Mouse (Mus musculus): ENCODE measurements around the gene Me3.
"Not testable (repeated sequence)": the region's sequence is repeated elsewhere in the genome, so short reads cannot be mapped to it uniquely, and the experiment has no call there.

Gene Me3

GRCm38 (mm10) chr7:89731115-89731514 lies 98.9 kb downstream of the Me3 start:
- DNase-seq = not testable (repeated sequence)

DNA sequence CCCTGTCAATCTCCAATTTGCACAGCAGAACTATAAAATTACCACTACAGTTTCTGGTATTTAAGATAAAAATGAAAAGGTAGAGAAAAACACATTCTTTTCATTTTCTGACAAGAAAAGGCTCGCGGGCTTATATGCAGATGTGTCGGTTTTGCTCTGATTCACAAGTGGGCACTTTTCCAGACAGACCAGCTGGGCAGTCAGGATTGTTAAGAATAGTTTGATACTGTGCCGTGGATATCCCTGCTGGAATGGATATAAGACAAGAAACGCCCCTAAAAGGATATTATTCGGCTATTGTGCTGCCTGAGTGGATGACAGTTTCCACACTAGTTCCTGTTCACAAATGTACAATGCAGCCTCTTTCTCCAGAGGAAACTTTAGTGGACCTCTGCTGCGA lies 116.2 kb downstream of the Me3 start:
- no peak for DNase-seq

DNA sequence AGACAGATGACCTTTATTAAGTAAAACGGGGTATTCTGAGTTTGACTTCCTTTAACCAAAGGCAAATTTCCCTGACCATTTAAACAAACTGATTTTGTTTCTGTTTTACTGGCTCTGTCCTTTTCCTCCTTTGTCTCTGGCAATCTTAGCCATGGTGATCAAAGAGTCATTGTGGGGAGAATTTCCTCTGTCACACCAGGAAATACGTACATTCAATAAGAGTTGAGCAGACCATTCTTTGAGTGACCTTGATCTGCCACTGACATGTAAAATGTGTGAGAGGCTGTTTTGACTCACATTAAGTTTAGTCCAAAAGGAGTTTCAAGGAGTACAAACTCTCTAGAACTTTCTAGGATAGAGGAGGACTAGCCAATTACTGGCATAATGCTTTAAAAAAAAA lies 117.0 kb downstream of the Me3 start:
- DNase-seq = no peak

GRCm38 (mm10) chr7:89766678-89767508 lies 134.7 kb downstream of the Me3 start:
- DNase-seq = no peak

DNA sequence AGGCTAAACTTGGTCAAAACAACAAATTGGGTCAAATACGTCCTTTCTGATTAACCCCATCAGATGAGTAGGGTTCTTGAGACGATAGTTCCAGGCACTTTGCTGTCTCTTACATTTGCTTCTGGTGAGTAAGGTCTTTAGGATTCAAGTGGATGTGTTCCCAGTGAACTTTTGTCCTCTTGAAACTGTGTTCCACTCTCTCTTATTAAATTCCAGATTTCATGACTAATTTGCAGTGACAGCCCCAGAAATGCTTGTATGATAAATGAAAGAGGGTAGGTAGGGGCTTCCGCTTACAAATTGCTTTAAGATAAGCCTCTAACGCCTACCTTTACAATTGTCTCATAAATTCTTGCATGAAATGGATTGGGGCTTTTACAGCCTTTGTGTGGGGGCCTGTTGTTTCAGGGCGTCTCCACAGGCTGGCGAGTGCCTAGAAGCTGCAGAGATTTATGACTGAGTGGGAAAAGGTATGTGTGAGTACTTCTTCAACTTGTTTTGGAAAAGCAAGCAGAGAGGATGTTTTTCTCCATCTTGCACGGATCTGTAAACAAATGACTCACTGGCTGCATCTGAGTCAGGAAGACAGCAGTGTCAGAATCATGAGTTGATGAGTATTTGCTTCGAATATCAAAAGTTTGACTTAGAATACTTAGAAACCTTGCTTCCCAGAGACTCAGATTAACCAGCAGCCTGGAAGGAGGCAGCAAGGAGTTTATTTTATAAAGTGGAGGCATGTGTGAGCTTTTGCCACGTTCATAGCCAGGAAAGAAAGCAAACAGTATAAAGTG lies 137.1 kb downstream of the Me3 start:
- DNase-seq = no peak

GRCm38 (mm10) chr7:89770021-89770420 lies 137.8 kb downstream of the Me3 start:
- DNase-seq = no peak

GRCm38 (mm10) chr7:89772906-89773305 lies 140.7 kb downstream of the Me3 start:
- DNase-seq = no peak

DNA sequence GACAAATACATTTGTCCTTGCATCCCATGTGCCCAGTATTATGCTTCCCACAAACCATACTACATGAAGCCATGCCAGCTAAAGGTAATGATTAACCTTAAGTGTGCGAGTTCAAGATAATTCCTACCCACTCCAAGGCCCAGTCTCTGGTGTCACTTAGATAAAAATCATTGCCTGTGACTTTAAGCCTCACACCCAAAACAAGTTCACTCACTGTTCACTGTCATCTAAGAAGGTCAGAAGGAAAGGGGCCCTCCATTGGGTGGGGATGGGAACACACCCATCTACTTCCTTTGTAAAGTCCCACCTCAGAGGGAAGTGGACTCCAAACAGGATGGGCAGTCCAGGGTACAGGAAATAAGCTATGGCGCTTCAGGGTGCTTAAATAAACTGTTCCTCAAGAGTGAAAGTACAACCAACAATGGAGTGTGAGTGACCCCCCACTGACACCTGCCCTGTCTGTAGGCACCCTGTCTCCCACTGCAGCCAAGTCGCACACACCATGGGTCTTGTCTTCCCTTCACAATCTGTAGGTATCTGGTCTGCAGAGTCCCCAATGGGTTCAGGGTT lies 141.2 kb downstream of the Me3 start:
- no peak for DNase-seq

GRCm38 (mm10) chr7:89773926-89774325 lies 141.7 kb downstream of the Me3 start:
- no peak for DNase-seq

DNA sequence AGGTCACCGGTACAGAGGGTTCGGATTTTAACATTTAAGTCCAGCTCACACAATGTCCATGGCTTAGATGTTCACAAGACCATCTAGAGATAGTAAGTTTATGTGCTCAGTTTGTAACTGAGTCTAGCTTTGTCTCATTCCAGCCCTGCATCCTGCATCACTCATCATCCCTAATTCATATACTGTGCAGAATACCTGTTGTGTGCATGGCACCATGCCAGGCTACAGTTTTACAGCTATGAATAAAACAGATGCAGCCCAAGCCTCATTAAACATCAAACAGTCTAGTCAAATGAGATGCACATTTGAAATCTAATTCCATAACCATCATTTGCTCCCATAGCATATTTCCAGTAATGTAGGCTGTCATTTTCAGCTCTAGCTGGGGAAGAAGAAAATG lies 143.7 kb downstream of the Me3 start:
- no peak for DNase-seq

DNA sequence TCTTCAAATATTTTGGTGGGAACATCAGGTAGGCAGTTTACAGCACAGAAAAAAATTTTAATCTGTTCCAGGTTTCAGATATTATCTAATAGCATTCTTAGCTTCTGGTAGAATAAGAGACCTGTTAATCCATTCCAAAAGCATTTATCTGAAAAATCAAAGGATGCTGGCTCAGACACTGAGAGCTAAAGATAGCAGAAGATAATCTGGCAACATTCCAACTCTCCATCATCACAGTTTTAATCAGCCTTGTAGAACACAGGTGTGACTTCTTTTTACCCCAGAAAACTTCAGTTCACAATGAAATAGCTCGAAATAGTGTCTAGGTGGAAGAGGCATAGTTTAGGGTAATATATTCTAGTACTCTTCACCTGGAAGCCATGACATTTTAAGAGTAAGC lies 149.2 kb downstream of the Me3 start:
- DNase-seq = no peak

DNA sequence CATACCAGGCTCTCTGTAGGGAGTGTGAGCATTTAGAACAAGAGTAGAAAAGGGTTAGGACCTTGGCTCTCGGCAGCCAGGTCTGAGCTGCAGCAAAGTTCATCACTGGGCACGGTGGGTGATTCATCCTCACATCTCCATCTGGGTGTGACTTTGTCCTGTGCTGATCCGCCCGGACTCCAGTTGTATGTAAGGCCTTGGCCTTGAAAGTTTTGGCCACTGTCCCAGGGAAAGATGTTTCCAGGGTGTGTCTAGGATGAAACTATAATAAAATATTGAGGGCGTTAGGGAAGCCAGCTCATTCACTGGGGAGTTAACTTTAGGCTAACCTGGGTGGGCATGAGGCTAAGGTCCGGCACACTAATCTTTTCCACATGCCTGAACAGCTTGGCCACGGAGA lies 155.5 kb downstream of the Me3 start:
- no peak for DNase-seq

GRCm38 (mm10) chr7:89792576-89792975 lies 160.4 kb downstream of the Me3 start:
- DNase-seq = no peak

GRCm38 (mm10) chr7:89795366-89795765 lies 163.2 kb downstream of the Me3 start:
- no peak for DNase-seq

DNA sequence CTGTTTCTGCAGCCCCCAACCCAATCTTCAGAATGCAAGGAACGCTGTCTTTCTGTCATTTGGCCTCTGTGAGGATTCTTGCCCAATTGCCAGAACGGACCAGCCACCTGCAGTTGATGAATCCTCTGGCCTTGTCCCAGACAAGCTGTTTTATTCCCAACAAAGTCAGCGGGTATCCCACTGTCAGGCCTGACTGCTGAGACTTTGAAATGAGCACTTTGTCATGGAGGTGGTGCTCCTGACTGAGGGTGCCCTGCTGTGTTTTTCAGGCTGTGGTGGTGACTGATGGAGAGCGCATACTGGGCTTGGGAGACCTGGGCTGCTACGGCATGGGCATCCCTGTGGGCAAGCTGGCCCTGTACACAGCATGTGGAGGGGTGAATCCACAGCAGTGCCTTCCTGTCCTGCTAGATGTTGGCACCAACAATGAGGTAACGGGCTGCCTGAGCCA lies 164.2 kb downstream of the Me3 start:
- no peak for DNase-seq

- no peak for DNase-seq
Observed at GRCm38 (mm10) chr7:89798358-89799020, 166.3 kb downstream of the Me3 start.

GRCm38 (mm10) chr7:89802447-89802846 lies 170.3 kb downstream of the Me3 start:
- DNase-seq = no peak

DNA sequence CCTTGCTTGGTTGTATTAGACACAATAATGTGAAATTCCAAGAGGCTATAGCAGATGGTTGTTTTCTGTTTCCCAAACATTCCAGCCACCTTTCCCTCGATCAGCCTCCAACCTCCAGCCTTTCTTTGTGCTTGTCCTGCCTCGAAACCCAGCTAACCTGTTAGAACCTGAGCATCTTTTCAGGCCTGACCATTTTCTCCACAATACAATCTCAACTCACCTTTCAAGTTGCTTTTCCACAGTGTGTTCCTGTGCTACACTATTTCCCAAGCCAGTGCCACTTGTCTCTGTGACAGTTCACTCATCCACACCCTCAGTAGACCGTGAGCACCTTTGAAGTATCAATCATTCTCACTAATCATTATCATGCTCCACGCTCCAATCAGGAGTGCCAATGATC lies 171.8 kb downstream of the Me3 start:
- DNase-seq = no peak

DNA sequence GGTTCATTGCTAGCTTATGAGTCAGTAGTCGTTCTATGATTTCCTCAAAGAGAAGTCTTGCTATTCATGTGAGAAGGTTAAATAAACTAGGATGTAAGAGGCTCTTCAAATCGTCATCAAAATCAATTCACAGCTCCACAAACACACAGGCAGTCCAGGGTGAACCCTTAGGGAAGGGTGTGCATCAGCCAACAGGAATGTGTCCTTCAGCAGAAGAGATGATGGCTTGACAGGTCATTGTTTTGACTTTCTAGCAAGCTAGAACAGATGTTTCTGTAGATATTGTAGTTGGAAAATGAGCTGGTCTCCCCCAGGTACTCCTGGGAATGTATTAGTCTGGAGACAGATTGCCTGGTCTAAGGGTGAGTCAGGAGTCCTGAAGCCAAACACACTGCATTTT lies 177.2 kb downstream of the Me3 start:
- no peak for DNase-seq

GRCm38 (mm10) chr7:89828436-89829065 lies 196.4 kb downstream of the Me3 start:
- no peak for DNase-seq

DNA sequence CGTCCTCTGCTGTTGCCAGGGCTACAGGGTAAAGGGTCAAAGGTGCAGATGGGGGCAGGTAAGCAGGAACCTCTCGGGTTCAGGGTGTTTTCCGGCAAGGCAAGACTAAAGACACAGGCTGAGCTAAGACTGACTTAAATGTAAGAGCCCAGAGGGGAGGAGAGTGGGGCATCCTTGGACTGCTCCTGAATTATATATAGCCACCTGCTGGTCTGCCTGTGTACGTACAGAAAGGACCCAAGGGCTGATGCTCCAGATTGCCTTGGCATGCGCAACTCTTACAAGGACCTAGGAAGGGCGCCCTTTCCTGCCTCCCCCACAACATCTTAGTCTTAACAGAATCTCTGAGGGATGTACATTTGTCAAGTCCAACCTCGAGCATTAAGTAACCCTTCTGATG lies 197.0 kb downstream of the Me3 start:
- no peak for DNase-seq

DNA sequence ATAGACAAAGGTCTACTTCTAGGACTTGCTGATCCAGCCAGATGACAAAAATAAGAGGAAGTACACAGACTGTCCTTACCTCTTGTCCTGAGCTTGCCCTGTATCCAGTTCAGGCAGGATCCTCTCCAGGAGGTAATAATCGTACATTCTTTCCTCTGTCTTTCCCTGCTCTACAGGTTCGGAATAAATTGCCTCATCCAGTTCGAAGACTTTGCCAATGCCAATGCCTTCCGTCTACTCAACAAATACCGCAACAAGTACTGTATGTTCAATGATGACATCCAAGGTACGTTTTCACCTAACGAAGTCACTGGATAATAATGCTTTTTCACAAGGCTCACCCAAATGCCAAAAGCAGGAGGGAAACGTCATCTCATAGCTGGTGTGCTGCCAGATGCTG lies 201.3 kb downstream of the Me3 start:
- no peak for DNase-seq

DNA sequence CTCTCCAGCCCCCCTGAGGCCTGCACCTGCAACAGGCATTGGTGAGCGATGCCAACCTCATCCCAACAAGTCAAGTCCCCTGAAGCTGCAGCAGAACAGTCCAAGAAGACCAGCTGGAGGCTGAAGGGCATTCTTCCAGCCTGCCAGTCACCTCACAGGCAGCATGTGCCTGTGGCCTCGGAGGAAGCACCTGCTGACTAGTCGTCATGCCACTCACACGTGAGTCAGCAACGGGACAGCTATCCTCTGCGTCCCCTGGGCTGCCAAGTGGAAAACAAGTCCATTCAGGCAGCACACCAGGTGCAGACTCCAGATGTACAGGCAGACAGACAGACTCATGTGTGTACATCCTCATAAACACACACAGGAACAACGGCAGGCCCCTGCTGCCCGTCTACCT lies 203.4 kb downstream of the Me3 start:
- DNase-seq = no peak

Measured in spleen, adult 18-20 months (tissue).